Mouse (Mus musculus) erythroblast, adult 5-6 weeks (primary cell): Measurements from ENCODE around the gene Hist2h4. TPM values are rescaled to one million over a fixed set of nuclear protein-coding genes. Genes with fewer than 3 reads are reported as not detected.

Experiments
- ATAC-seq: replicated peaks from 2 replicates; pipeline ENCODE4 v1.8.0; 2016; ENCODE audit warnings: moderate number of reproducible peaks, mild to moderate bottlenecking, moderate TSS enrichment, inconsistent platforms; ENCODE audit not compliant: poor library complexity, low FRiP score, severe bottlenecking
- total RNA-seq, 2 experiments: library from RNA; stranded (forward) in 1 of 2; stranded (reverse) in 1 of 2; fragments of 150-400 nt in 1 of 2; fragments of 200-764, 138-1000 nt in 1 of 2; gene quantifications; 2 replicates each; pipeline versions ENCODE4 v1.2.3 to v1.2.4; 2015 to 2017; ENCODE audit warnings: low replicate concordance in 2 of 2

The Hist2h4 gene
- total RNA-seq, 2 experiments from 2014 or later: 67.0 to 114 TPM

DNA sequence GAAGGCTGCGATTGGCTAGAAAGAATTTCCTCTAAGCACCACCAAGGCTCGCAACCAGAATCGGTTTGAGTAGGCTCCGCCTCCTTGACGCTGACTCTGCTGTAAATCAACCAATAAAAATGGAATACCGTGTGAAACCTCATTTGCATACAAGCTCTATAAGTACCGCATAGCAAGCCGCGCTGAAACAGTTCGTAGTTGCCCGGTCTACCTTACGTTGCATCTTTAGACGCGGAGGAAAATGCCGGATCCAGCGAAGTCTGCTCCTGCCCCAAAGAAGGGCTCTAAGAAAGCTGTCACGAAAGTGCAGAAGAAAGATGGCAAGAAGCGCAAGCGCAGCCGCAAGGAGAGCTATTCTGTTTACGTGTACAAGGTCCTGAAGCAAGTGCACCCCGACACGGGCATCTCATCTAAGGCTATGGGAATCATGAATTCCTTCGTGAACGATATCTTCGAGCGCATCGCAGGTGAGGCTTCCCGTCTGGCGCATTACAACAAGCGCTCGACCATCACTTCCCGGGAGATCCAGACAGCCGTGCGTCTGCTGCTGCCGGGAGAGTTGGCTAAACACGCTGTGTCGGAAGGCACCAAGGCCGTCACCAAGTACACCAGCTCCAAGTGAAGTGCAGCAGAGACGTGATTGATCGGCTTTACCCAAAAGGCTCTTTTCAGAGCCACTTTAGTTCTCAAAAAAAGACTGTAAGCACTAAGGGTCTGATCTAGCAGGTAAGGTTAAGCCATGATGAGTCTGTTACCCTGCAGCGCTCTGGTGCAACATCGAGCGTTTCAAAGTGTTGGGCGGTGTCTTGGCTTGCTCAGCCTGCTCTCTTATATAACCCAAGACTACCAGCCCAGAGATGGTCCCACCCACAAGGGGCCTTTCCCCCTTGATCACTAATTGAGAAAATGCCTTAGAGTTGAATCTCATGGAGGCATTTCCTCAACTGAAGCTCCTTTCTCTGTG, 6.7 kb upstream of the Hist2h4 start, which contains the start of gene Hist2h2bb:
Hist2h2bb (plus strand) TSS at position 242 of the 964 bp plus-strand sequence.
- ATAC-seq: peak; percentile 88

DNA sequence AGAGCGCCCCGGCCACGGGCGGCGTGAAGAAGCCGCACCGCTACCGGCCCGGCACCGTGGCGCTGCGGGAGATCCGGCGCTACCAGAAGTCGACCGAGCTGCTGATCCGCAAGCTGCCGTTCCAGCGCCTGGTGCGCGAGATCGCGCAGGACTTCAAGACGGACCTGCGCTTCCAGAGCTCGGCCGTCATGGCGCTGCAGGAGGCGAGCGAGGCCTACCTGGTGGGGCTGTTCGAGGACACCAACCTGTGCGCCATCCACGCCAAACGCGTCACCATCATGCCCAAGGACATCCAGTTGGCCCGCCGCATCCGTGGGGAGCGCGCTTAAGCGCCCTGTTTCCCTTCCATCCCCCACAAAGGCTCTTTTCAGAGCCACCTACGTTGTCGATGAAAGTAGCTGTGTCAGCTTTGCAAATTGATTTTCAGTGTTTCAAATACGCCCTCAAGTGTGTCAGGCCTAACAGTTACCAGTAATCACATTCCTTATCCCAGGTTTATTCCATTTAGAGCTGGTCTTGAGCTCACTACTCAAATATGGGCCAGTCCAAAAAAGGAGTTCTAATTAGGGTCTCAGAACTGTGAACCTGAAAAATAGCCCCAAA, 5.8 kb upstream of the Hist2h4 start:
- peak; percentile 33 for ATAC-seq

DNA sequence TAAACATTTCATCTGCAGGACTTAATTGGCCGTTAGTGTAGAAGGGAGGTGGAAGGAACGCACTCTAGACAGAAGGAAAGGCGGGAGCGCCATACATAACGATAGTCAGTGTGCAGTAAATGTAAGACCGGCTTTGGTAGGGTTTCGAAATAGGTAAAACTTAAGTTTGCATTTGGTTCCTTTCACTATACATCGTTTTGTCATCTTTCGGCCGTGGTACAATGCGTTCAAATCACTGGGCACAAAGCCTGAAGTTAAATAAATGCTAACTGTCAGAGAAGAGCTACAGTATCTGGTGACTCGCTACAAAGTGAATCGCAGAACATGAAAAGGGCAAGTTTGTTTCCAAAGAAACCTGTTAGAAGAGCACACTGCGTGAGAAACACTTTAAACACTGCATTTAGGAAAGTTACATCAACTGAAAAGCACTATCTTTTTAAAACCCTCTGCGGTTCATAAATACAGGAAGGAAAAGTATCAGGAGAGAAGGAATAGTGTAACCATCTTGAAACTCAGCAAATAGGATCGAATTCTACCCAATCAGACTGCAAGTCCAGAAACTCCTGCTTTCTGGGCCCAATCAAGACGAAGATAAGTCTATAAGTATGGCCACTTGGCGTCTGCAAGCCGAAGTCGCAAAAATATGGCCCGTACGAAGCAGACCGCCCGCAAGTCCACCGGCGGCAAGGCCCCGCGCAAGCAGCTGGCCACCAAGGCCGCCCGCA, 5.1 kb upstream of the Hist2h4 start, which contains the start of gene Hist2h3b:
Hist2h3b (plus strand) TSS at position 604 of the 725 bp plus-strand sequence.
- ATAC-seq: peak; percentile 64

DNA sequence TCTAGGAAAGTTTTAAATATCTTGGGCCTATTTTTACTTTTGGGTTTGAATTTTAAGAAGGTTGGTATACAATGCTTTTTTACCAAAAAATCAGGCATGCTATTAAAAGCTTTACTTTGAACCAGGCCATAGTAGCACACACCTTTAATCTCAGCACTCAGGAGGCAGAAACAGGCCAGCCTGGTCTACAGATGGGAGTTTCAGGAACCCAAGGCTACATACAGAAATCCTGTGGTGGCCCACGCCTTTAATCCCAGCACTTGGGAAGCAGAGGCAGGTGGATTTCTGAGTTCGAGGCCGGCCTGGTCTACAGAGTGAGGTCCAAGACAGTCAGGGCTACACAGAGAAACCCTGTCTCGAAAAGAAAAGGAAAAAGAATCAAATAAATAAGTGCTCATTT, 4.4 kb upstream of the Hist2h4 start:
- no peak for ATAC-seq

DNA sequence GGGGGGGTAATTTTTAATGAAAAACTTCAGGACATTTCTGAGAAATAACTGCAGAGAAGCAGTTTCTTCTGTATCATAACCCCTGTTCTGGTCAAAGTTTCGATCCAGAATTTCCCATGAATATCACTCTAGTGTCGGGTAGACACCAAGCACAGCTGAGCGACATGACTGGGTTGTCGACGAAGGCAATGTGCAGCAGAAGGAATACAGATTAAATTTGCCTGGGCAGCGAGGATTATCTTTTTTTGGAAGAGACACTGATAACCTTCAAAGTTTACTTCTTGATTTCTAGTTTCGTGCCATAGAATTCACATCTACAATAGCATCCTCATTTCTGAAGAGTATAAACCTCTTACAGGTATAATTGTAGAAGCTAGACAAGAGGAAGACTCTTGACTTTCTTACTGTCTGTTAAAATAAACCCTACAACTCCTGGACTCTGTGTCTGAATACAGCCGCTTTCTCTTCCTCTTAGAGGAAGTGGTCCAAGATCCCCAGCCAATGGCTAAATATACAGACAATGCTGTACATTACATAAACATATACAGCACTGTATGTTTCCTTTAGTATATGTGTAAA, 3.1 kb upstream of the Hist2h4 start:
- ATAC-seq: no peak

DNA sequence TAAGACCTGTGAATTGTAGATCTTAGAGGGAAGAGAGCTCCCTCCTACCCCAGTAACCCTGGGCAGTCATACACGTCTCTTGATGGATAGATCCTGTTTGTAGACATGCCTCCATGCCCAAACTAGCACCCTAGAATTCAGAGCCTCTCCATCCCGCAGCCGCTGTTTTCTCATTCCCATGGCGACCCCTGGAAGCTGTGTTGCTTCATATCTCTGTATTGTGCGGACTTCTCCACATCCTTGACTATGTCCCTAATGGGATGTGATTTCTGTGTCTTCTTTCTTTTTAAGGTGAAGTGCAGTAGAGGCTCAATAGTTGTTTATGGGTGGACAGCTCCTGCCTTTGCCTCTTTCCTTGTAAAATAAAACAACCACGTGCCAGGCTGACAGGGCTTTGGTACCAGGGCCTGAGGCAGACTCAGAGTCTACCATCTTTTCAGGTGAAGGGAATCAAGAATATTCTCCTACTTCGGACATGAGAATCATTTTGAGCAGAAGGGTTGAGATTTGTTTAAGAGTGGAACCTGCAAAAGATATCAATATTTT, 1.4 kb upstream of the Hist2h4 start:
- ATAC-seq: no peak

DNA sequence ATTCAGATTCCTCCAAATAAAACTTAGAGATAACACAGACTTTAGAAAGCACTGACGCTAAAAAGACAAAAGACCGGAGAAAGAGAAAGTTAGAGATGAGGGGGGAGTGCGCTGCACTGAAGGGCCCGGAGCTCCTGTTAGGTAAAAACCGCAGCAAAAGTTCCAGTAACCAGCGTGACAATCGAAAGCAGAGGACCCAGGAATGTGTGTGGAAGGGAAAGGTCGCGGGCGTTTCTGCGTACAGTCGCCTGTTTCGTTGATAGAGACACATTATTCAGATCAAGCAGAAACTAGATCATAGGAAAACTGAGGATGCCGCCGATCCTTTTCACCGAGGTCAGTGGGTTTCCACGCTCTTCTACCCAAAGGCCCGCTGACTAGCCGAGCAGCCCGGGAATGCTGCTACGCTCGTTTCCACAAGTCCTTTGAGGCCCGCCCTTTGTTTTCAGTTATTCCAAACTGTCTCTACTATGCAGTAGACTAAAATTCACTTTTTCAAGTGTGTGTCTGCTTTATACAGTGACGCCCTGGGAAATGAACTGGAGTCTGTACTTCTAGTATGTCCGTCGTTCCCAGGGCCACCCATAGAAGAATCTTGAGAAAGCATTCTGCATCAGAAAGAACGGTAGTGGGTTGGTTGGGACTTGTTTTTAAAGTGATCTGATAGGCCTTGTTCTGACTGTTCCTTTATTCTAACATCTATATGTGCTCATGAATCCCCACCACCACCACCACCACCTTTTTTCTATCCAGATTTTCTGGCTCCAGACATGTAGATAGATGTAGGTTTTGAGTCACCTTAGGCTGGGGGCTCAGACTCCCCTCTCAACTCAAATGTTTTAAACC, 670 bp upstream of the Hist2h4 start:
- ATAC-seq: 0 out of 2 replicates have a peak, but pooled peaks have one; percentile 14

DNA sequence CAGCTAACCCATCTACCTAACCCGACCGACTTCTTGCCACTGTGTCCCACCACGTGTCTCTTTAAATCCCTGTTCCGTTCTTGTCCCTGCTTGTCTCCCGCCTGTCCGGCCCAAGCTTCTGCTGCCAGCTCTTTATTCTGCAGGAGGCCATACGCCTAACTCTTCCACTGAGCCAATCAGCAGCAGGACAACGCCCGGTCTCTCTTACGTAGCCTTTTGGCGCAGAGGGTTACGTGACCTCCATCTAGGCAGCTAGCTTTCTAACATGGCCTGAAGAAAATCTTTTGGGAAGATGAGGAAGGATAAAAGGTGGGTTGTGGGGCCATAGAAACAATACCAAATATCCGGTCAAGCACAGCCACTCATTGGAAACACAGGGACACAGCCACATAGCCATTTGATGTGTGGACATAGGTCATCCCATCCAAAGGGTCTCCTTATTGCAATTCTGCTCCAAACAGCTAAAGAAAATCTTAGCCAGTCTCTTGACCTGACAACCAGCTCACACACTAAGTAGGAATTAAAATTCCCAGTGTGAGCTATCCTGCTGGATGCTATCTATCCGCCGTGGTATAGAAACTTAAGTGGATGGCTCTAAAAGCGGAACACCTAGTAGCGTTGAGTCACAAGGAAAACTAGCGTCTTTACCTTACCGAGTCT, 765 bp downstream of the Hist2h4 start:
- ATAC-seq: peak; percentile 80

DNA sequence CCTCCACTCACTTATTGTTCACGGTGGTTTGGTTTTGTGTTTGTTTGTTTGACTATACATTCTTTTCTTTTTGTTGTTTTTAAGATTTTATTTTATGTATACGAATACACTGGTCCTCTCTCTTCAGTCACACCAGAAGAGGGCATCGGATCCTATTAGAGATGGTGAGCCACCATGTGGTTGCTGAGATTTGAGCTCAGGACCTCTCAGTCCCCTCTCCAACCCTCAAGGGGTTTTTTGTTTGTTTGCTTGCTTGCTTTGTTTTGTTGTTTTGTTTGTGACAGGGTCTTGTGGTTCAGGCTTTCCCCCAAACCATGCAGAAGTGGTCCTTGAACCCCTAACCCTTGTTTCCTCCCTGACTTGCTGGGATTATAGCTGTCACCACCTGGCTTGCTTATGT, 1.5 kb downstream of the Hist2h4 start:
- ATAC-seq: no peak

DNA sequence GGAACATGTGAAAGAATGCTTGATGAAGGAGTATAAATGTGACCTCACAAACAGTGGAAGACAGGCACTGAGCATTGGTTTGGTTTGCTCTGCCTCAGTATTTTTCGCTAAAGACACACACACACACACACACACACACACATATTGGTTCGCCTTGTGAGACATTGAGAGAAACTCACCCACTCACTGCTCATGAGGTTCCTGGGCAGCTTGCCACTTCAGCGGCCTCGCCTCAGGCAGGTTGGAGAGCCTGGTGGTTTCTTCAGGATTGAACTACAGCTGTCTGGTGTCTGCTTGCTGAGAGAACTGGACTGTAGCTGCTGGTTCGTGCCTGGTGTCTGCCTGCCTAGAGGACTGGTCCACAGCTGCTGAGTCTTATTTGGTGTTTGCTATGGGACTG, 2.9 kb downstream of the Hist2h4 start:
- no peak for ATAC-seq

DNA sequence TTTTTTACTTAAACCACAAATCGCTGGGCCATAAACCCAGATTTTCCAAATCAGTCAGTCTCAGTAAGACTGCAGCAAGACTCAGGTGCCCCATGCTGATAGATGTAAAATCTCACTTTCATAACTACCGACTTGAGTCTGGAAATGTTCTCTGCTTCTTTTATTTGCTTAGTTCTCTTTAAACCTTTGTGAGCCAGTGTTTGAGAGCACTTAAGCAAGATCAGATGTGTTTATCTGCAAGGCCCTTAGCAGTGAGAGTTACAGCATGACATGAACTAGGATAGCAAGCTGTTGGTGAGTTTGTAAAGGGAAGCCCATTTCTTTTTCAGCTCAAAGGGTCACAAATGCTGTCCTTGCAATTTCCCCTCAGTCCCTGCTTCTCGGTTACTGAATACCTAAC, 5.9 kb downstream of the Hist2h4 start:
- ATAC-seq: no peak

DNA sequence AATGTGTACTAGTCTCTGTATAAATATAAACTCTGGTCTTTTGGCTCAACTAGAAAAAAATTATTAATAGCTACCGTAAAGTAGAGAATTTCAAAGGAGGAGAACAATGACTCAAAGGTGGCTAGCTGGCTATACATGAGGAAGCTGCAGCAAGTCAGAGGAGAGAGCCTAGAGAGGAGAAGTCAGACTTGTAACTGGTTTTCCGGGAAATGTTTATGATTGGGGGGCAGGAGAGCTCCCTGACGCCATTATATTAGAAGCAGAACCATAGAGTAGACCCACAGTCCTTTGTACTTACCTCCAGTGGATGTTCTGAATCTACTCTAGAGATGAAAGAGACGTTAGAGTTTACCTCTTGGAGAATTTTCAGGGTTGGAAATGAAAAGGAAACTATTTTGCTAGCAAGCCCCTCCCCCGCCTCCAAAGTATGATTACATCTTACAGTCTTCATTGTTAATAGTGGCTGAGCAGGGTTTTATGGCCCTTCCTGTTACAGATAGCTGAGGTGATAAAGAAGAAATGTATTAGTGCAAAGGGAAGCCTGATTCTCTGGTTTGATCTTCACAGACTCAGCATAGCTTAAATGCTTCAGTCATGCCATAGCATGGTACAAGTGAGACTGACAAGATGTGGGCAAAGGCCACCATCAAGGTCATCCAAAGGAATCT, 7.1 kb downstream of the Hist2h4 start:
- ATAC-seq: no peak

DNA sequence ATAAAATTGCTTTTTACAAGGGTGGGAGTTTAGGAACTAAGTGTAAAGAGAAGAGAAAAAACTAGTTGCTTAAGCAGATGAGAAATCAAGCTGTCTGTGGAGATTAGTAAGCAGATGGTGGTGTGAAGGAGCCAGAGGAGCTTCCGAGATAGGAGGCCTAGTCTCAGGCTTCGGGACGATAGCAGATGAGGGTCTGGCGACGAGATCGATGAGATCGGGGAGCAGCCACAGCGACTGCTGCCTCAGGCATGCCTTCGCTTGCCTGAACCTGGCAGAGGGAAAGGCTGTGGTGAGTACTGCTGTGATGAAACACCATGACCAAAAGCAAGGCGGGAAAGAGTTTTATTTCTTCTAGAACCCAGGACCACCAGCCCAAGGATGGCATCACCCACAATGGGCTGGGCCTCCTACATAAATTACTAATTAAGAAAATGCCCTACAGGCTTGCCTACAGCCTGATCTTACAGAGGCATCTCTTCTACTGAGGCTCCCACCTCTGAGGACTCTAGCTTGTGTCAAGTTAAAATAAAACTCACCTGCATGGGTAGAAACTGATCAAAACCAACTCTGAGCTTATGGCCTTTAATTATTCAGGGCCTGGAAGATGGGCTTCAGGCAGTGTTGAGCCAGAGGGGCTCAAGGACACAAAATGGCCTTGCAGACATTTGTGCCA, 8.3 kb downstream of the Hist2h4 start:
- peak; percentile 87 for ATAC-seq

DNA sequence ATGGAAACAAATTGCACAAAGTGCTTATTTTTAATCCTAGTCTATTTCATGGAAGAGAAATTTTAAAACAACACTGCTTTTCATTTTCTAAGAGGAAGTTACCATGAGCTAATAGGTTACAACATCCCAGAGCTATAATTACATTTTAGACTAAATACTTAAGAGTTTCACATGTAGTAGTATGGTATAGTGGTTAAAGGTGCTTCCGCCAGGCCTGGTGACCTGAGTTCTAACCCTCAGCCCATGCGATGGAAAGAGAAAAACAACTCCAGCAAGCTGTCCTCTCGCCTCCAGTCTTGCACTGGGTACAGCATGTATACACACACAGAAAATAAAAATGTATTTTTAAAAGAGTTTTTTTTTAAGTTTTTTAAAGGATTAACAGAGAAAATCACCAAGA, 11.3 kb downstream of the Hist2h4 start:
- no peak for ATAC-seq

DNA sequence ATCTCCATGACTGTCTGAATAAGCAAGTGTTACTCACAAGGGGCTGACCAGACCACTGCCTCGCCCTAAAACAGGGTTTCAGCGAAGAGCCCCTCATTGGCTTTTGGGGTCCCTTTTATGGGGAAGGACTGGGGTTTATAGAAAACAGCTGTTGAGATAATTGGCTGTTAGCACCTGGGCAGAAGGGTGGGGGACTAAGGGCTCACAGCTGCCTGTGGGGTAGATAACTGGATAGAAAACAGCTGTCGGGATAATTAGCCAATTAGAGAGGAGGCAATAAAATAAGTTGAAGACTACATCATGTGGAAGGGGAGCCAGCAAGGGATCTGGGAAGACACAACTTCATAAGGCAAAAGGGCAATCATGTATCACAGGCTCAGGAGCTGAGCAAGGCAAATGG, 12.2 kb downstream of the Hist2h4 start:
- ATAC-seq: no peak

DNA sequence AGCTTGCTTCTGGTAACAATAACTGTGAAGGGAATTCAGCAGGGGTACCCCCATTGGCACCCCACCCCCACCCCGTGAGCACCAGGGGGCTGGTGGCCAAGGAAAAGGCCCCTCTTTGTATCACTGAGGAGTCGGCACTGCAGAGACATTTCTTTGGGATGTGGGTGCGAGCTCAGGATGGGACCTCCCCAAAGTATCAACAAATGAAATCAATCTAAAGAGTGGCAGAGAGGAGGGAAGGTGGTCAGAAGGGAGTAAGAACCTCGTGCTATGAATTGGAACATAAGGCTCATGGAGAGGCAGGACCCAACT, 14.1 kb downstream of the Hist2h4 start:
- no peak for ATAC-seq
